Mouse (Mus musculus) liver, embryonic 14.5 days (tissue): ENCODE results near the gene Smap2. TPM values are rescaled to one million over a fixed set of nuclear protein-coding genes. Genes with fewer than 3 reads are reported as not detected.

Source experiments
- ATAC-seq: fragments of 200-750 bp; cut with Nextera tagmentation; 2 replicates; pipeline ENCODE4 v1.8.0; 2017; ENCODE audit warnings: moderate number of reproducible peaks, mild to moderate bottlenecking, moderate library complexity; ENCODE audit not compliant: insufficient read depth
- DNase-seq, 3 experiments: peaks; one replicate each; pipeline ENCODE4 v3.0.0-alpha.2; 2012 to 2013; ENCODE audit warnings: low read depth in 3 of 3, low spot score in 3 of 3
- H3K27ac ChIP-seq: fragments of 300-500 bp; sonication (generic); 2 replicates; pipeline ENCODE4 v1.5.1; 2014; ENCODE audit warnings: moderate library complexity, mild to moderate bottlenecking, control low read depth, inconsistent platforms
- H3K27me3 ChIP-seq: fragments of 300-500 bp; sonication (generic); 2 replicates; pipeline ENCODE4 v1.6.1; 2014; ENCODE audit warnings: mild to moderate bottlenecking, low read length, moderate library complexity; ENCODE audit not compliant: control insufficient read depth, insufficient read depth
- H3K36me3 ChIP-seq: fragments of 300-500 bp; sonication (generic); replicated peaks from 2 replicates; pipeline ENCODE4 v1.6.1; 2014; ENCODE audit warnings: low read depth; ENCODE audit not compliant: control insufficient read depth, insufficient read depth
- H3K4me1 ChIP-seq, 2 experiments: fragments of 200-500 bp in 1 of 2; fragments of 300-500 bp in 1 of 2; sonication (generic) in 1 of 2; replicated peaks; 2 replicates each; pipeline ENCODE4 v1.6.1; 2012 to 2014; ENCODE audit warnings: antibody characterized with exemption in 1 of 2, inconsistent platforms in 1 of 2, low read length in 1 of 2; ENCODE audit not compliant: control insufficient read depth in 2 of 2, insufficient read depth in 2 of 2
- H3K4me2 ChIP-seq: fragments of 300-500 bp; sonication (generic); 2 replicates; pipeline ENCODE4 v1.6.1; 2014; ENCODE audit warnings: low read depth, mild to moderate bottlenecking, control low read depth, moderate library complexity
- H3K4me3 ChIP-seq, 2 experiments: fragments of 200-500 bp in 1 of 2; fragments of 300-500 bp in 1 of 2; sonication (generic) in 1 of 2; 2 replicates each; pipeline ENCODE4 v1.5.1; 2012 to 2014; ENCODE audit warnings: low read depth in 2 of 2, low read length in 2 of 2, mild to moderate bottlenecking in 2 of 2, control low read depth in 1 of 2, inconsistent platforms in 1 of 2, moderate library complexity in 1 of 2; ENCODE audit not compliant: insufficient read depth in 1 of 2
- H3K9ac ChIP-seq: fragments of 300-500 bp; sonication (generic); replicated peaks from 2 replicates; pipeline ENCODE4 v1.6.1; 2014; ENCODE audit warnings: mild to moderate bottlenecking, control low read depth, moderate library complexity
- H3K9me3 ChIP-seq: fragments of 300-500 bp; sonication (generic); 2 replicates; pipeline ENCODE4 v1.6.1; 2016; ENCODE audit warnings: low read length, mixed read lengths; ENCODE audit not compliant: control insufficient read depth
- CTCF ChIP-seq: IDR thresholded peaks from 2 replicates; pipeline ENCODE4 v1.5.1; 2016; ENCODE audit warnings: antibody characterized with exemption, low read depth, control low read depth
- EP300 ChIP-seq: IDR thresholded peaks from 2 replicates; pipeline ENCODE4 v1.6.1; 2016; ENCODE audit warnings: antibody characterized with exemption, low read depth
- WGBS: fragments of 180-500 bp; shearing (Covaris S2); extraction: QIAGEN DNeasy Blood & Tissue Kit; methylation state at CpG from one replicate; pipeline ENCODE4 v1.1.7; 2014; ENCODE audit not compliant: insufficient replicate concordance; 5-methylcytosine and 5-hydroxymethylcytosine counted together
- polyA plus RNA-seq, 2 experiments: library from polyadenylated mRNA; depleted of rRNA in 1 of 2; stranded (reverse) in 1 of 2; unstranded in 1 of 2; fragments of >200 nt; fragmentation: Nextera tagmentation in 1 of 2; extraction: Ambion mirVana in 1 of 2; gene quantifications; 2 replicates each; pipeline versions ENCODE4 v1.2.1 to v1.2.3; 2012 to 2014

Smap2 gene
- polyA plus RNA-seq, 2 experiments, result 17.0 to 19.6 TPM

DNA sequence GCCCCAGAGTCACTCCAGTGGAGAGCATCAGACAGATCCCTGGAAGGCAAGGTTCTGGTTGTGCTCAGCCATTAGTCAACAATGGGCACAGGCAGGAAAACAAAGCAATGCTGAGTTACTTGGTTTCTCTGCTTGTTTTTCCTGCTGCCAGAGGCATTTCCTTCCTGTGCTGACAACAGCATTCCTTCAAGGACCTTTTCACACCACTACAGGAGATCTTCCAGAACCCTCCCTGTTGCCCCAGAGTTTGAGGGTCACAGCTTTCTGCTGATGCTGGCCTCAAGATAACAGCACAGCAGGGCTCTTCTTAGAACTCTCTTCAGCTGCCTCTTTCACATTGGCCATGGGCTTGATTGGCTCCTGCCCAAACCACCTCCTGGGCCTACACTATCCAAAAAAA is 4.9 kb upstream of the Smap2 start:
- no peak for ATAC-seq
- Histone ChIP-seq H3K9ac (no peak overlapping the region), H3K4me2 (no peak overlapping the region), H3K4me3 (no peak overlapping the region), H3K27ac (no peak overlapping the region), H3K9me3 (no peaks in the 10 kb centered on the region), H3K27me3 (no peaks in the 10 kb centered on the region), H3K4me1 (peaks cover 11 to 37% of the 10 kb centered on the region in 2 experiments; a peak in 3 of 4 replicates), H3K36me3 (no peaks in the 10 kb centered on the region)
- no peak for TF ChIP-seq EP300
- no peak for TF ChIP-seq CTCF
- DNase-seq, result no peak

DNA sequence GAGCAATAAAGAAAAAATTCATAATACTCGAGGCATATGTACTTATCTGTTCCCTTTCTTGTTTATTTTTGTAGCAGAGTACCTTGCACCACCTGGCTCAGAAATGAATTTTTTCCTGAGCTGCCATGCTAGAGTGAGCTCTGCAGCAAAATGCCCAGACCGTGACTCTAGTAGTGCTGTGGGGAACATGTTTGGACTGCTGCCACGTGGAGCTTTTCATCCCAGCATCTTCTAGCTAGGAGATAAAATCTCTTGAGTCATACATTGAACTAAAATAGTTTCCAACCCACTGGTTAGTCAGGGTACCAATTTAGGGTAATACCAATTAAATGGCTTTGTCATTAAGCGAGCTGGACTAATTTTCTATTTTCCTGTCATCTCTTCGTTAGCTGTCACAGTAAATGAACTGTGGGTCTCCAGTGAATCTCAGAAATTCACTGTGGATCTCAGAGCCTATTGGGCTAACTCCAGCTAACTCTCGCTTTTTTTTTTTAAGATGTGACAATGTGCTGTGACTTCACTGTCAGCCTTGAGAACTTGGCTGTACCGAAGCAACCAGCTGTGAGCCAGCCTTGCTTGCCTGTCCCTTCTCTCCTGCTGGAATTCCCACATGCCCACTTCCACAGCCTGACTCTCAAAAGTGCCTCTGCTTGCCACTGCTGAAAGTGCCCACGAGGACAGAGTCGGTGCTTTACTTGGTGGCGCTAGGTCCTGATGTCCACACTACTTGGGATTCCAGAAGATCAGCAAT is 3.2 kb upstream of the Smap2 start:
- no peak for TF ChIP-seq CTCF
- TF ChIP-seq EP300, result no peak
- Histone ChIP-seq H3K4me3 (no peak overlapping the region), H3K9me3 (no peaks in the 10 kb centered on the region), H3K4me1 (peaks cover 9 to 32% of the 10 kb centered on the region in 2 experiments), H3K27me3 (no peaks in the 10 kb centered on the region), H3K9ac (no peak overlapping the region), H3K36me3 (no peaks in the 10 kb centered on the region), H3K4me2 (no peak overlapping the region), H3K27ac (no peak overlapping the region)
- 61% methylated on average over 10 of the region's 10 CpGs for WGBS
- no peak for ATAC-seq
- no peak for DNase-seq

DNA sequence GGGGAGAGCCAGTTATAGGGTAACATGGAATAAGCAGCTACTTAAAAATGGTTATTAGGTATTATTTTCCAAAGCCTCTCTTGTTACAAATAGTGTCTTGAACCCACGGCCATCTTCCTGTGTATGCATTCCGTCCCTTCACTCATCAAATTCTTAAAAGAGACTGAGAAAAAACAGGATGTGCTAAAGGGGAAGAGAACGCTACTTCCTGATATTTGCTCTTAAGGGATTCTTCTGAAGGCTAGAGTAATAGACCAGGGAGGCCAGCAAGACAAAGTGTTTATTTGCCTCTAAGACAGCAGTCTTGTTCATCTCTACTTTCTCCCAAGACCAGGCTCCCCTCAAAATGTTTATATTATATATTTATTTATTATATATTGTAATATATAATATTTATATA is 1.2 kb upstream of the Smap2 start:
- TF ChIP-seq CTCF, result no peak
- TF ChIP-seq EP300, result no peak
- no peak overlapping the region for H3K4me3 ChIP-seq
- no peak overlapping the region for H3K4me2 ChIP-seq
- H3K4me1 ChIP-seq, result peaks cover 28 to 42% of the 10 kb centered on the region in 2 experiments
- H3K9me3 ChIP-seq, result no peaks in the 10 kb centered on the region
- H3K27ac ChIP-seq, result no peak overlapping the region
- H3K9ac ChIP-seq, result no peak overlapping the region
- H3K27me3 ChIP-seq, result no peaks in the 10 kb centered on the region
- DNase-seq (no peak), ATAC-seq (no peak)
- WGBS, result 51% methylated on average over 3 of the region's 3 CpGs
- no peaks in the 10 kb centered on the region for H3K36me3 ChIP-seq

DNA sequence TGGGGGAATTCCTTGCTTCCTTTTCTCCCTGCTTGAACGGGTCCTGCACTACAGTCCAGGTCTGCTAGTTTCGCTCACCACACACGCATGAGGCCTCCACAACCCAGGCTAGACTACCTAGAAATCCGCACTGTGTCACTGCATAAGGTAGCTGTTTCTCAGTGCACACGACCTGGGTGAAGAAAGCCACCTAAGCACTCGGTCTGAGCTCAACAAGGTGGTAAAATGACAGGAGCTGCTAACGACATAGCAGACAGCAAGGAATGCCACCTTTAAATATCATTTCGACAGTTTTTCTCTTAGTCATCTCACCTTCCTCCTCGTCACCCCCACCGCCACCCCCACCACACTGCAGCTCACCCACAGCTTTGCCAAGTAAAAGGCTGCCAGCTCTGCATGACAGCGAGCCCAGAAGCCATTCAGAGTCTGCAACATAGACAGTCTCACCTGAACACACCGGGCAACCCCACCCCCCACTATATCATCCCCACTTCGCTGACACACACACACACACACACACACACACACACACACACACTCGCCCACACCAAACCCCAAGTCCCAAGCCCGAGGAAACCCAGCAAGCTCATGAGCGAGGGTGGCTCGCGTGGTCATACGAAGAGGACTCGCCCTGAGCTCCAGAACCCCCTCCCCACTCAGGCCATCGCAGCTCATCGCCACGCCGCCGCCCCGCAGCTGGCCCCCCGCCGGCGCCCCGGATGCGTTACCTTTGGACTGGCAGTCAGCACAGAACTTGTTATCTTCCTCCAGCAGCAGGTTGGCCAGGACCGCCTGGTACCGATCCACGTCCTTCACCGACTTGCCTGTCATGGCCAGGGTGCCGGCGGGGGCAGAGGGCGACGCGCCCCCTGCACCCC is 787 bp downstream of the Smap2 start:
- ATAC-seq, result peak; percentile 55
- WGBS, result under 1% methylated on average over 40 of the region's 40 CpGs

DNA sequence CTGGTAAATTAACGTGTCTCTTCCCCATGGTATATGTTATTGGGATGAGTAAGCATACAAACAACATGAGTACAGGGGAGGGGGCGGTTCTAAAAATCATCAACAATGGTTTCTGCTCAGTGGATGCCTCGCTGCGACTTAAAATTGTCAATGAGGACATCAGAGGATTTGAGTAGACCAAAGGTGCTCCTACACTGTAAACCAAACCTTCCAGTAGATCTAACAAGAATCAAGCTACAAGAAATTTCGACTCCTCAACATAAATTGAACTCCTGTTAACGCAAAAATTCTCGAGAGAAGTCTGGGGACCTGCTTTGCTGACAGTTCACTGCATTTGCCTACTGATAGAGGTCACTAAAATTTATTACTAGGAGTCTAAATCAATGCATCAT is 1.8 kb downstream of the Smap2 start:
- no peaks in the 10 kb centered on the region for H3K27me3 ChIP-seq
- no peaks in the 10 kb centered on the region for H3K36me3 ChIP-seq
- no peaks in the 10 kb centered on the region for H3K9me3 ChIP-seq
- peaks cover 41 to 44% of the 10 kb centered on the region in 2 experiments for H3K4me1 ChIP-seq
- peak overlapping the region; percentile 87 for H3K27ac ChIP-seq
- H3K9ac ChIP-seq, result peak overlapping the region; percentile 98
- H3K4me2 ChIP-seq, result peak overlapping the region; percentile 74
- peak overlapping the region; percentile 81 to 95 for H3K4me3 ChIP-seq
- no peak for DNase-seq
- WGBS, result 14% methylated on average over 7 of the region's 7 CpGs
- ATAC-seq, result no peak
- no peak for TF ChIP-seq EP300
- TF ChIP-seq CTCF, result no peak

More for the DNA sequence above, 787 bp downstream of the Smap2 start:
- Histone ChIP-seq H3K4me2 (peak overlapping the region; percentile 74), H3K27me3 (no peaks in the 10 kb centered on the region), H3K4me1 (peaks cover 35 to 47% of the 10 kb centered on the region in 2 experiments), H3K9me3 (no peaks in the 10 kb centered on the region), H3K4me3 (peak overlapping the region; percentile 81 to 95), H3K36me3 (no peaks in the 10 kb centered on the region), H3K27ac (peak overlapping the region; percentile 87), H3K9ac (peak overlapping the region; percentile 98)
- no peak for TF ChIP-seq CTCF
- no peak; the same call in 1 of the 2 replicates for TF ChIP-seq EP300
- DNase-seq, result no peak
